Mouse (Mus musculus): Measurements from ENCODE around the gene Pcbd1.

DNA sequence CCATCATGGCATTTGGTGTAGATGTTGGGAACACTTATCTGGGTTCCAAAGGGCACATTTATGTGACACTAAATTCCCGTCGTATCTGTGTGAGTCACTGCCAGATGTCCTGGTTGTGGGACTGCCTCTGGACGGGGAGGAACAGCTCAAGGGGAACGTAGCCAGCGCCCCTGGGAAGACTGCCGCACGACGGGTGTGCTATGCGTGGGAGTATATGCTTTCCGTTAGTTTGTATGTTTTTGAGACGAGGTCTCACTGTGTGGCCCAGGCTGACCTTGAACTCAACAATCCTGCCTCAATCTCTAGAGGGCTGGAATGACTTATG, 8.2 kb upstream of the Pcbd1 start:
- TF ChIP-seq GATA1 (IDR thresholded peaks at IDR 0.05; ENCODE audit: borderline replicate concordance, low read length), result no peak
- TF ChIP-seq FLI1 (IDR thresholded peaks at IDR 0.05; ENCODE audit: low read length), result no peak

All from megakaryocyte, embryonic 14.5 days (primary cell).